Mouse (Mus musculus) spleen, embryonic (tissue): ENCODE data around the gene Rasip1.
"Not testable (repeated sequence)": the region's sequence is repeated elsewhere in the genome, so short reads cannot be mapped to it uniquely, and the experiment has no call there.

ENCODE experiments used
- CTCF ChIA-PET: fragments of 350-600 bp; sonication (Branson Sonifier 250); formaldehyde crosslinking; loops from one replicate; lab custom pipeline; 2022; lab: Charles Lee

Gene Rasip1

DNA sequence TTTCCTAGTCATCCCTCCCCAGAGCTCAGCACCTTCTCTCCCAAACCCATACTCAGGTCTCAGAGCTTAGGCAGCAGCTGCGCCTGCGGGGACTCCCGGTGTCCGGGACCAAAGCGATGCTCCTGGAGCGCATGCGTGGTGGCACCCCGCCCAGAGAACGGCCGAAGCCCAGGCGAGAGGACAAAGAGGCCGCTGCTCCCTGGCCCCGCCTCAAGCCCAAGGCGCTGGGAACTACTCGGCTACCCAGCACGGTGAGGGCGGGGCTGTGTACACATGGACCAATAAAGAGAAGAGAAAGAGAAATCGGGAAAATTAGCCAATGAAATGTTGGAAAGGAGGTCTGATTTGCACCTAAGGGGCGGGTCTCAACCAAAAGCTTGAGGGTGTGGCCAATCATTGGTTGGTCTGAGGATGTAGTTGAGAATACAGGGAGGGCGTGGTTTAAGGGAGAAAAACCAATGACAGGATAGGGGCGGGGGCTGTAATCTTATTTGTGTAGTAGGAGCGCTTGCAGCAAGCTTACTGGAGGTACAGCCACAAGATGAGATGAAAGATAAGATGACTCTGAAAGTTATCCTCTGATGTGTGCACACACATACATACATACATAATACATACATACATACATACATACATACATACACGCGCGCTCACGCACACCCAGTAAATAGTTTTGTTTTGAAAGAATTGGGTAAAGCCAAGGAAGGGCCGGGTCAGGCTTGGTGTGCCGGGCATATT lies 16.3 kb downstream of the Rasip1 start:
- CTCF ChIA-PET, result no interaction called here

DNA sequence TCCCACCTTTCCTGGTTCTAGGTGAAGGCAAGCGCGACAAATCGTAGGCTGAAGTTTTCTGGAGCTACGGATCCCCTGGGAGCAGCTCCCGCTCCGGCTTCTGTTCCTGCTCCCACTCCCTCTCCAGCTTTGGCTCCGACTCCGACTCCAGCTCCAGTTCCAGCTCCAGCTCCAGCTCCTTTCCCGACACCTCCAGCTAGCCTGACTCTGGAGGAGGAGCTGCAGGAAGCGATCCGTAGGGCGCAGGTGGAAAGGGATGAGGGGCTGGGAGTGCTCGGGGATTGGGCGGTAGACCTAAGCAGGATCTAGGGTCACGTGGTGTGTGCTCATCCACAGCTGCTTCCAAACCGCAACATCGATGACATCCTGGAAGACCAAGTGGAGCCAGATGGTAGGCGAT lies 16.9 kb downstream of the Rasip1 start:
- CTCF ChIA-PET, result no interaction called here

DNA sequence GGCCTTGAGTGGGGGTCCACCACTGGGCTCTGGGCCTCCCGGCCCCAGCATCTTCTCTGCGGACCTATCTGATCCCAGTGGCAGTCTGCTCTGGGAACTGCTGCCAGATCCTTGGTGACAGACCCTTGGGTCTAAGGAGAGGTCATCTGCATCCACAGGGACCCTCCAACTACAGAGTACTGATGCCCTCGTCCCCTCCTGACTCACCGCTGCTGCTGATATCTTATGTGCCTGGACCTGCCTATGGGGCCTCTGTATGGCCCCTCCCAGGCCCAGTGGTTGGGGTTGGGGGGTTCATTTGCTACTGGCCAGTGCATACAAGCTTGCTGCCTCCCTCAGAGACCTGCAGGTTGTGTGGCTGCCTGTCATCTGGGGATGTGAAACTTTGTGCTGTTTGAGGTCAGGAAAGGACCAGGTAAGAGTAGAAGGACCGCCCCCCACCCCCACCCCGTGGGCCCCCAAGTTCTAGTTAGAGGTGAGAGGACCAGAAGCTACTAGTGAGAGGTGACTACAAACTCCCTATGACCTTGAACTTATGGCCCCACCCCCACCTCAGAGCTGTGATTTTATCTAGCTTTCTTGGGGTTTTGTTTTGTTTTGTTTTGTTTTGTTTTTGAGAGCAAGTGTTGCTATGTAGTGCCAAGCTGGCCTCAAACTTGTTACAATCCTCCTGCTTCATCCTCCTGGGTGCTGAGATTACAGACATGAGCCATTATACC lies 17.7 kb downstream of the Rasip1 start:
- CTCF ChIA-PET, result interaction anchor here (0.6 to 1.3 kb wide), 2 partner anchors 10 to 440 kb away, joined by 4 to 6 read pairs; no protein-coding TSS in a partner anchor

DNA sequence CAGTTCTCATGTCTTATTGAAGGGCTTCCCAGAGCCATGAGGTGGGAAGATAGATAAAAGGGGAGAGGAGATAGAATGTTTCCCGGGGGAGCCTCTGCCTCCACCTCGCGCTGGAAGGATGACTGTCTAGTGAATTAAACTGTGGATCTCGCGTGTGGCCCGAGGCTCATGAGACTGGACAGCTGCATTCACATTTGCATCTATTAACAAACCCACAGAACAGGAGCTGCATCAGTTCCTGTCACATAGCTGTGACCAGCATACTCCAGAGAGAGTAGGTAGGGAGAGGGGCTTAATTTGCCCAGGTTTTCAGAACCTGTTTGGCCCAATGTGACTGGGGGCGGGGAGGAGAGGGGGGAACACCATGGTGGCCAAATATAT lies 18.3 kb downstream of the Rasip1 start:
- CTCF ChIA-PET, result interaction anchor here (0.6 to 1.3 kb wide), 2 partner anchors 10 to 440 kb away, joined by 4 to 6 read pairs; no protein-coding TSS in a partner anchor

DNA sequence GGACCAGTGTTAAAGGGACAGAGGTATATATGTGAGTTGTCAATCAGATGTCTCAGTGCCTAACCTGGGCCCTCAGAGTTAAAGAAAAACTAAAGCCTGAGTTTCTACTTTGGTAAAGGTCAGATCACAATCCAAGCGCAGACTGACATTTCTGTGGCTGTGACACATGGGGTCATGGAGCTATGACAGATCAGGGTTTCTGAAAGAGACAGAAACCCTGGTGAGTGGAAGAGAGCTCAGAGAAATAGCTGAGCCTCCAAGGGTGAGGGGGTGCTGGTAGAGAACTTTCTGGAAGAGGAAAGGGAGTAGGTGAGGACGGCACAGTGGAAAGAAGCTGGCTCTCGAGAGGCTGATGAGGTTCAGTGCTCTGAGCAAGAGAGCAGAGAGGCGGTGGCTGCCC lies 19.4 kb downstream of the Rasip1 start:
- CTCF ChIA-PET, result no interaction called here

DNA sequence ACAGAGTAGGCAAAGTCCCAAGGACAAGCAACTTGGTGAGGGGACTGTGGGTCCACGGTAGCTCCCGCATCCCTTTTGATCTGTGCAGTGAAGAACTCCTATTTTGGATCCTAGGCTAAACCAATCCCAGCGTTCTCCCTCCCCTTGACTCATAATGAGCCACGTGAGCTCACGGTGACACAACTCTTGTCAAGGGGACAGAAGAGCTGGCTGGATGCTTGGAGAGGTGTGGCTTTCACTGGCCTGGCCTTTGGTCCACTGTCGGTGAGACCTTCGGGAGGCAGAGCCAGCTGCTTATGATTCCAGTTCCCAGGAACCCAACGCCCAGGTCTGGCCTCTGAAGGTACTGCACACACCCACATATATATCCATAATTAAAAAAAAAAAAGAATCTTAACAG lies 22.1 kb downstream of the Rasip1 start:
- CTCF ChIA-PET, result no interaction called here

DNA sequence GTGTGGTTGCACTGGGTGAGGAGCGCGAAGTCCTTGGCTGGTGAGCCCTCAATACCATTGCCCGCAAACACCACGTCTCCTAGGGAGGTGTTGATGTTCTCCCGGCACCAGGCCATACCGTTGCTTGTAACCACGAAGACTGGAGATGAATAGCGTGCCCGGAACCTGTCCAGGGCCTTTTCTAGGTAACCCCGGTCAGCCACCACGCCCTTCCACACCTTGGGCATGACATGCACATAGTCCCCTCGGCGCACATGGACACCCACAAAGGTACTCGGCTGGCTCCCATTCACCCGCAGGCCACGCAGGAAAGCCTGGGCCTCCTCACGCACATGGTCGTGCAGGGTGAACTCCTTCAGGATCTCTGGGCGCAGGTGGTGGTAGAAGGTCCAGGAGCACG lies 23.2 kb downstream of the Rasip1 start:
- CTCF ChIA-PET, result not testable (repeated sequence)

DNA sequence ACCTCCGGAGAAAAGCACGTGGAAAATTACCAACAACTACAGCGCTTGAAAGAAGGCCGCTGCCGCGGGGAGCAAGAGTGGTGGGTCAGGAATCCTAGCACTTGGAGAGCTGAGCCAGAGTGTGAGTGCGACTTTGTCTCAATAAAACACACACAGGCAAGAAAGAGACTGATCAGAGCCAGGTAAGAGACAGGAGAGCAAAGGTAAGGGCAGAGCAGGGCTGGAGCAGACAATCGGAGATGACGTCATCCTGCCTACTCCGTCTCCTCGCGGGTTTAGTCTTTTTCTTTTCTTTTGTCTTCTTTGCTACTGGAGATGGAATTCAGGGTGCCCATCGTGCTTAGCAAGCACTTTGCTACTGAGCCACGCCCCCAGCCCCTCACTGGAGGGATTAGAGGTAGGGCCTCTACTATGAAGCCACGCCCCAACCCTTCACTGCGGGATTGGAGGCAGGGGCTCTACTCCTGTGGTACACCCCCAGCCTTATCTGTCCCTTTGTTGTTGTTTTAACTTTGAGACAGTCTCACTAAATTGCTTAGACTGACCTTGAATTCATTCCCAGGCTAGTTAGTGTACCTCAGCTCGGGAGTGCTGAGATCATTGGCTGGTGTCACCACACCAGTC lies 27.2 kb downstream of the Rasip1 start:
- CTCF ChIA-PET, result interaction anchor here (0.6 kb wide), 1 partner anchor 120 kb away, joined by 3 read pairs; no protein-coding TSS in a partner anchor

DNA sequence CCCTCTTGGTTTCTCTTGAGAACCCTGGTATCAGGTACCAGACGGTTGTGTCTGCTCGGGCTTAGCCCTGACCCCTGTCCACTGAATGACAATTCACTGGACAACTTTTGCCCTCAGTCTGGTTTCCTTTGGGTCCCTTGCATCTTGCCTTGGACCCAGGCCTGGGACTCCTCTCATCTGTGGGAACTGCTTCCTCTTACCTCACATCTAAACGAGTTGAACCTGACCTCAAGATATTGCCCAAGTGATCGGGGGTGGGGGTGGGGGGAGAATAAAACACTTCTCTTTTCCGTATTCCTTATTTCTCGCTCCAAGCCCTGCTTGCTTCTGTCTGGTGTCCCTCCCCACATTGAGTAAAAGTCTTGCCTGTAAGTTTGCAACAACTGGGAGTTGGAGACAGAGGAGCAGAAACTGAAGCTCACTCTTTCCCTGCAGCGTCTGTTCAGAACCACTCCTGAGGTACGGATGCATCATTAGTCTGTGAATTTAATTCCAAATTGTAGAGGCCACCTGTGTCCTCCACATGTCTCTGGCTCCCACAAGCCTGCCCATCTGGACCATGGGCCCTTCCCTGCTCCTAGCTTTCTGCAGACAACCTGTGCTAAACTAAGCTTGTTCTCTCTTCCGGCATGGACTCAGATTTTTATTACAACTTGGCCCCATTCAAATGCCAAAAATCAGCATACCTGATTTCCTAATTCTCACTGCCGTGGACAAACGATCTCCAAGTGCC lies 33.6 kb downstream of the Rasip1 start:
- CTCF ChIA-PET, result no interaction called here

DNA sequence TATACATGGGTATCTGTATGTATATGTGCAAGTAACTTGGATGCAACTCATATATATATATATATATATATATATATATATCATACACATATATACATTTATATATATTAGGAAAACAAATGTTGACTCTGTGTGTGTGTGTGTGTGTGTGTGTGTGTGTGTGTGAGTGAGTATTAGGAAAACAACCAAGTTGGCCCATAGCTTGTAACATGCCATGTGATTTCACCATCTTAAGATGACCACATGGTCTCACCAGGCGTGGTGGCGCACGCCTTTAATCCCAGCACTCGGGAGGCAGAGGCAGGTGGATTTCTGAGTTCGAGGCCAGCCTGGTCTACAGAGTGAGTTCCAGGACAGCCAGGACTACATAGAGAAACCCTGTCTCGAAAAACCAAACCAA lies 34.4 kb downstream of the Rasip1 start:
- CTCF ChIA-PET, result not testable (repeated sequence)

DNA sequence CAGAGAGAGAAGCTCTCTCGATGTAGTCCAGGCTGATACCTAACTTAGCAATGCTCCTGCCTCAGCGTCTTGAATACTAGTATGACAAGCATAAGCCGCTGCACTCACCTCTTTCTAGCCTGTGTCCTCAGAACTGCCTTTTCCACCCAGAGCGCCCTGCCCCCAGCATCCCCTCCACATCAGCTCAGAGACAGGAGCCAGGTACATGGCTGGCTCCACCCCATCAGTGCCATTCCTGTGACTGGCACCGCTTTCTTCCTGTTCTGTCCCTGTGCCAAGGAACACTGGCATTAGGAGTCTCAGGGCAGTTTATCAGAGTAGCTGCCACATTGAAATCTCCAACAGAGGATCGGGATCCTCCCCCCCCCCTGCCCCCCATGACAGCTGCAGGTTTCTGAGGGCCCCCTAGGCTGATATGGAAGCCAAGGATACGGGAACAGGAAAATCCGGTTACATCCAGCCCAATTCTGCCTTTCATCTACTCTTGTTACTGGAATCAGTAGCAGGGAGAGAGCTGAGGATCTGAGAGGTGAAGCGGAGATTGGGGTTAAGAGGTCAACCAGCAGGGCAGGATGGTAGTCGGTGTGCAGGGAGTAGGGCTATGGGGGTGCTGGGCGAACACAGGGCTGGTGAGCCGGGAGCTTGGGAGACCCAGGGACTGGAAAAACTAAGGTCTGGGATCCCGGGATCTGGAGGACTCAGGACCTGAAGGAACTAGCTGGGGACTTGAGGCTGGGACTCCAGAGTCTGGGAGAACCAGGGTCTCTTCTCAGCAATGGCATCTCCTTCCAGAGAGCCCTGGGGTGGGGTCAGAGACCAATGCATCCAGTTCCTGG lies 38.2 kb downstream of the Rasip1 start:
- CTCF ChIA-PET, result no interaction called here

DNA sequence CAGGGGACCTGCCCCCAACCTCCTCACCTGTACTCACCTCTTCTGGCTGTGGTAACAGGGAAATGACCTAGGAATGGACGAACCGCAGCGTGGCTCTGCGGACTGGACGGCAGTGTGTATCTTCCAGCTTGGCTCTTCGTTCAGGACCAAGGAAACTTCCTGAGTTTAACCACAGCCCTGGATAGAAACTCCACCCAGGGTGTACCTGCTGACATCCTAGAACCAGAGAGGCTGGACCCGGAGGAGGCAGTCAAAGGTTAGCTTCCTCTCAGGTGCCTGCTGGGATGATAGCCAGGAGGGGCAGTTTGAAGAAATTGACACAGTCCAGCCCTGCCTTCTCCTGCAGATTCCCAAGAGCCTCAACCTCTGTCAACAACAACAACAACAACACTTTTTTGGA lies 38.9 kb downstream of the Rasip1 start, which contains the start of gene Fut2:
Gene Fut2, minus strand, starts transcription at position 234 of the 400 bp plus-strand sequence.
- CTCF ChIA-PET, result interaction anchor here (0.9 kb wide), 1 partner anchor 15 kb away, joined by 3 read pairs; no protein-coding TSS in a partner anchor

DNA sequence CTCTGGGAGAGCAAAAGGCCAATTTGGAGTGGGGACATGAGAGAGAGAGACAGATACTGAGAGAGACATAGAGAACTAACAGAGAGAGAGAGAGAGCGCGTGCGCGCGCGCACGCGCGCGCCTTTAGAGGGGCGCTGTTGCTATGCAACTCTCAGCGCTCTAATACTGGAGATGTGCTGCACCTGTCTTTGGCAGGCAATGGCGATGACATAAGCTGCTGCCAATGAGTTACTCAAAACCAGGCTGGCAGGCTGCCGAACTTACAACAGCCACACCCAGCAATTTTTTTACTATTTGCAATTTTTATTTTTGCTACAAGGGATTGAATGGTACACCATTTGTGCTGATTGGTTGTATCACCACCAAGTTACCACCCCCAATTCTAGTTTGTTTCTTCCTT lies 40.5 kb downstream of the Rasip1 start:
- CTCF ChIA-PET, result no interaction called here

DNA sequence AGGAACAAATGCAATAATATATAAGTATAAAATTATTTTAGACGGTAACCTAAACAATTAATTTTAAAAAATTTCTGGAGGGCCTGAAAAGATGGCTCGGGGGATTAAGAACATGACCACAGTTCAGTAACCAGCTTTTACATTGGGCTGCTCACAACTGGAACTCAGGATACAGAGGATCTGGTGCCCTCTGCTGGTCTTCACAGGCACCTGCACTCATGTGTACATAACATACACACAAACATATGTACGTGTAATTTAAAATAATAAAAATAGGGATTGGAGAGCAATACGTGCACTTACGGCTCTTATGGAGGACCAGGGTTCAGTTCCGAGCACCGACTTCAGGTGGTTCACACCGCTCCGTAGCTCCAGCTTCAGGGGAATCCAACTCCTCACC lies 41.6 kb downstream of the Rasip1 start:
- CTCF ChIA-PET, result no interaction called here

DNA sequence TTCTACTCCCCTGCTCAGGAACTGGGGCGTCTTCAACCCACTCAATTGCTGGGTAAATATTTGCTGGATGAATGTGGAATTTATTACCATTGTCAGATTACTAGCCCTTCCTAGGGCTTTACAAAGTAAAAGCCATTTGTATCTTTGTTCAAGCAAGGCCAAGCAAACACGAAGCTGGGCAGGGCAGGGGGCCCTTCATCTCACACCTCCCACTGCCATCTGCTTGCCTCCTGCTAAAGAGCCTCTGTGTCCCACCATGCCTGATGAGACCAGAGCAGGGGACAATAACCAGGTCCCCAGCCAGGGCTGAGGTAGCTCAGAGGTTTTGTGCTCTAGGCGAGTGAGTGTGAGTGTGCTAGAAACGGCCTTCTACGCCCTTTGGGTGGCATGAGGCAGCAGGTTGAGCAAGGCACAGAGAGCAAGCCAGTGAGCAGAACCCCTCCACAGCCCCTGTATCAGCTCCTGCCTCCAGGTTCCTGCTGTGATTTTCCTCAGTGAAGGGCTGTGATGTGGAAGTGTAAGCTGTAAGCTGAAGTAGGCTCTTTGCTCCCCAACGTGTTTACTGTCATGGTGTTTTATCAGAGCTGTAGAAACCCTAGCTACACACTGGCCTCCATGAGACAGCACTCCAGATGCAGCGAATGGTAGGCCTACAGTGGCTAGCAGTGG lies 50.5 kb downstream of the Rasip1 start:
- CTCF ChIA-PET, result no interaction called here

DNA sequence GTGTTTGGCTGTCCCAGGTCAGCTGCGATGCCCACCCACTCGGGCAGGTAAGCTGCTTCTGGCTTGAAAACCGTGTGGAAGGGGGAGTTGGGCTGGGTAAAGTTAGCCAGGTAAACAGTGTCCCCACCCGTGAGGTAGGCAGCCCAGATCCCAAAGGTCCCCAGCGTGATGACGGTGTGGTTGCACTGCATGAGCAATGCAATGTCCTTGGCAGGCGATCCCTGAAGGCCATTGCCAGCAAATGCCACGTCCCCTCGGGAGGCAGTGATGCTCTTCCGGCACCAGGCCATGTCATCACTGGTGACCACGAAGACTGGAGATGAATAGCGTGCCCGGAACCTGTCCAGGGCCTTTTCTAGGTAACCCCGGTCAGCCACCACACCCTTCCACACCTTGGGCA lies 51.2 kb downstream of the Rasip1 start:
- CTCF ChIA-PET, result no interaction called here

DNA sequence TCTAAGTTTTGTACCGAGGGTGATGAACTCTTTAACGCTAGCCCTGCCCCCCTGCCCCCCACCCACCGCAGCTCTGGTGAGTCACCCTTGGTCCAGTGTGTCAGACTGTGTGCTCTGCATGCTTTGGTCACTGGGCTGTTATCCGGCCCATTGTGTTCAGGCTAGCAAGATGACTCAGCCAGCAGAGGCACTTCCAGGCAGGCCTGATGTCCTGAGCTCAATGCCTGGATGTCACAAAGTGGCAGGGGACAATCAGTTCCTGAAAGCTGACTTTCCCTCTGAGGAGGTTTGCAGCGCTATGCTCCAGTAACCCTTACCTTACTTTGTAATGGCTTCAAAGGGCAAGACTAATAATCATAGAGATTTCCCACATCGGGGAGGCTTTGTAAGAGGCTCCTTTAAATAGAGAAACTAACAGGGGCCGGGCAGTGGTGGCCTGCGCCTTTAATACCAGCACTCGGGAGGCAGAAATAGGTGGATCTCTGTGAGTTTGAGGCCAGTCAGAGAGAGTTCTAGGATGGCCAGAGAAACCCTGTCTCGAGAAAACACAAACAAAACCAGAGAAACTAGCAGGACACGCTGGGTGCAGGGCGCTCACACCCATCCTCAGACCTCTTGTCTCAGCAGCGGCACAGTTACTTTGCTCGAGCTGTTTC lies 52.8 kb downstream of the Rasip1 start:
- CTCF ChIA-PET, result no interaction called here

DNA sequence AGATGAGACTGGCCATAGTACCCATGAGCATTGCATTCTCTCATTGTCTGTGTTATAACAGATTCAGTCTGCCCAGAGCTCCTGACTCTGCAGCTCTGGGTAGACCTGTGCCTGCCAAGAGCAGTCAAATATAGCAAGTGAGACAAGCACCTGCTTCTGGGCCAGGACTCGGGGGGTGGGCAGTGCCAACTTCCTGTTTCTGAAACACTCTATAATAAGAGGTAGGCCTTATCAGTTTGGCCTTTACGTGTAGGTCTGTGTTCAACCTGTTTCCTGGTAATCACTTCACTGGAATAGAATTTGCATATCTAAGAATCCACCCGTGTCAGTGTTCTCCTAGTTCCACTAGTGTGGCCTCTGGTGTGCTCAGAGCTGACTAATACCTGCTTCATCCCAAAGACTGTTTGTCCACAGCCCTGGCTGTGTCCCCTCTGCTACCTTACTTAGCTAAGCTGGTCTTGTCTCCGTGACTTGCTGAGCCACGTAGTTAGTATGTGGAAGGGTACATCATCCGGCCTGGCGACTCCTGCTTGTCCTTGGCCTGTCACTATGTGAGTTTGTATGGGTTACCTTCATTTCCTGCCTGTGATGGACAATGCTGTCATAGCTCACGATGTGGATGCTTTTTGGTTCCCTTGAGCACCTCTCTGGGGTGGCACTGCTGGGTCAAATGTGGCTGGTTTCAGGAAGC lies 53.9 kb downstream of the Rasip1 start:
- CTCF ChIA-PET, result interaction anchor here (0.9 kb wide), 1 partner anchor 15 kb away, joined by 3 read pairs; the partner anchor contains the start of gene Fut2
